Comparison of ENCODE assay signal across 9 mouse cellular contexts in genomic region chr10:5490029-5490428, GRCm38 (mm10).
DNase-seq lines count a peak whose midpoint lies in the region; ATAC-seq and TF ChIP-seq lines count a peak whose summit lies in the region.
"Had no signal": no experiment of that assay in that cellular context is flagged by ENCODE, and none has a peak within 500 bp of the region (broad histone marks: within the 10 kb centered on the region; RNA-seq: fewer than 3 reads in every experiment).

No protein-coding gene starts in this region.

- H3K9ac ChIP-seq in liver, postnatal 0 days (replicated peaks) = no peak overlapping the region
- H3K9ac ChIP-seq: liver, embryonic 13.5 days had no signal

- peak; percentile 32 for ATAC-seq in CD4-positive, CD25-positive, alpha-beta regulatory T cell, adult 4 months
- ATAC-seq in liver, postnatal 0 days = no peak

- H3K4me1 ChIP-seq in liver, postnatal 0 days (ENCODE audit: insufficient read depth) = no peaks in the 10 kb centered on the region
- no peaks in the 10 kb centered on the region for H3K4me1 ChIP-seq in forebrain, embryonic 10.5 days
- H3K4me1 ChIP-seq: liver, embryonic 13.5 days had no signal

- no peaks in the 10 kb centered on the region for H3K9me3 ChIP-seq in liver, postnatal 0 days (ENCODE audit: low read length)
- H3K9me3 ChIP-seq in forebrain, embryonic 10.5 days = no peaks in the 10 kb centered on the region
- H3K9me3 ChIP-seq: liver, embryonic 13.5 days had no signal

- DNase-seq in kidney, adult 9 months = peak; percentile 6
- no peak for DNase-seq in kidney, adult 11 months
- peak; percentile 55 for DNase-seq in NIH3T3 (ENCODE audit: low read depth)
- DNase-seq in liver, postnatal 0 days = peak; percentile 44
- no peak for DNase-seq in ovary, postnatal 36 days (ENCODE audit: low spot score)
- DNase-seq in forebrain, embryonic 10.5 days (ENCODE audit: extremely low spot score, low spot score) = no peak
- DNase-seq: liver, embryonic 13.5 days had no signal

- no peak overlapping the region for H3K4me2 ChIP-seq in liver, postnatal 0 days (ENCODE audit: low read depth, low read length)
- H3K4me2 ChIP-seq: liver, embryonic 13.5 days had no signal

- no peaks in the 10 kb centered on the region for H3K36me3 ChIP-seq in liver, postnatal 0 days (replicated peaks; ENCODE audit: insufficient read depth, low read length)
- H3K36me3 ChIP-seq in forebrain, embryonic 10.5 days (replicated peaks) = no peaks in the 10 kb centered on the region
- H3K36me3 ChIP-seq: liver, embryonic 13.5 days had no signal

- no peaks in the 10 kb centered on the region for H3K27me3 ChIP-seq in liver, postnatal 0 days (ENCODE audit: insufficient read depth, low read length)
- no peaks in the 10 kb centered on the region for H3K27me3 ChIP-seq in forebrain, embryonic 10.5 days (ENCODE audit: poor library complexity, severe bottlenecking)
- H3K27me3 ChIP-seq: liver, embryonic 13.5 days had no signal

- TF ChIP-seq EP300 in liver, postnatal 0 days (IDR thresholded peaks at IDR 0.05; ENCODE audit: low read depth) = no peak

- peak; percentile 69 for TF ChIP-seq CTCF in liver, postnatal 0 days (IDR thresholded peaks at IDR 0.05; ENCODE audit: low read depth)

- H3K4me3 ChIP-seq in liver, postnatal 0 days (ENCODE audit: low read depth, low read length) = no peak overlapping the region
- H3K4me3 ChIP-seq in forebrain, embryonic 10.5 days = no peak overlapping the region
- H3K4me3 ChIP-seq: erythroblast, embryonic 14.5 days; liver, embryonic 13.5 days had no signal

- no peak overlapping the region for H3K27ac ChIP-seq in liver, postnatal 0 days (ENCODE audit: low read depth)
- H3K27ac ChIP-seq in forebrain, embryonic 10.5 days = no peak overlapping the region
- H3K27ac ChIP-seq: liver, embryonic 13.5 days had no signal

- WGBS in liver, postnatal 0 days (ENCODE audit: insufficient replicate concordance) = 50% methylated on average over 6 of the region's 6 CpGs
- WGBS in forebrain, embryonic 10.5 days = 65% methylated on average over 6 of the region's 6 CpGs

Comparison
In these comparisons a context has a peak if more than half of its experiments do, and no peak if none do; other contexts are left out.
1. DNase-seq: peak in kidney, adult 9 months (single experiment), NIH3T3 (single experiment) and liver, postnatal 0 days (single experiment); none in kidney, adult 11 months (single experiment), ovary, postnatal 36 days (single experiment) and forebrain, embryonic 10.5 days (single experiment).